Mouse (Mus musculus) C2C12 (cell line): ENCODE measurements around the gene Hagh. TPM values are rescaled to one million over a fixed set of nuclear protein-coding genes. Genes with fewer than 3 reads are reported as not detected.

Experiments used
- H3K27me3 ChIP-seq: one replicate; pipeline ENCODE4 v1.6.1; 2011; ENCODE audit not compliant: control insufficient read depth, insufficient read depth, insufficient read length
- H3K36me3 ChIP-seq: one replicate; pipeline ENCODE4 v1.6.1; 2011; ENCODE audit not compliant: control insufficient read depth, insufficient read depth
- H3K4me3 ChIP-seq: one replicate; pipeline ENCODE4 v1.5.1; 2011; ENCODE audit warnings: mild to moderate bottlenecking, control low read depth; ENCODE audit not compliant: poor library complexity, insufficient read depth, severe bottlenecking
- H3K79me2 ChIP-seq: one replicate; pipeline ENCODE4 v1.6.1; 2011; ENCODE audit not compliant: control insufficient read depth, insufficient read depth
- H3K79me3 ChIP-seq: one replicate; pipeline ENCODE4 v1.6.1; 2011; ENCODE audit warnings: low read depth, control low read depth
- H3ac ChIP-seq: one replicate; pipeline ENCODE3; 2011; ENCODE audit warnings: low read depth; ENCODE audit not compliant: control insufficient read depth, insufficient read length
- CEBPB ChIP-seq: IDR thresholded peaks from one replicate; pipeline ENCODE4 v1.6.1; 2011; ENCODE audit warnings: low read depth, mild to moderate bottlenecking, control low read depth, moderate library complexity
- CTCF ChIP-seq: IDR thresholded peaks from one replicate; pipeline ENCODE4 v1.5.1; 2011; ENCODE audit not compliant: control insufficient read depth, insufficient read depth, insufficient read length
- FOSL1 ChIP-seq: IDR thresholded peaks from one replicate; pipeline ENCODE4 v1.8.0; 2011; ENCODE audit warnings: mild to moderate bottlenecking, low read length; ENCODE audit not compliant: poor library complexity, insufficient read depth, severe bottlenecking
- MAX ChIP-seq: IDR thresholded peaks from one replicate; pipeline ENCODE4 v1.6.1; 2011; ENCODE audit warnings: mild to moderate bottlenecking, control low read depth
- MYOD1 ChIP-seq: IDR thresholded peaks from one replicate; pipeline ENCODE4 v1.6.1; 2011; ENCODE audit warnings: low read depth; ENCODE audit not compliant: control insufficient read depth, insufficient read length
- MYOG ChIP-seq: IDR thresholded peaks from one replicate; pipeline ENCODE4 v1.6.1; 2011; ENCODE audit not compliant: control insufficient read depth, insufficient read length; ENCODE audit errors: extremely low read depth
- USF1 ChIP-seq: IDR thresholded peaks from one replicate; pipeline ENCODE4 v1.6.1; 2011; ENCODE audit warnings: low read depth, mild to moderate bottlenecking, control low read depth, moderate library complexity
- polyA plus RNA-seq: library from polyadenylated mRNA; unstranded; fragments of >200 nt; fragmentation: generic; extraction: Trizol; gene quantifications from one replicate; pipeline ENCODE4 v1.2.1, GENCODE M21; 2012; ENCODE audit warnings: missing spikeins

Gene Hagh
- polyA plus RNA-seq, 1 experiment, result 30.4 TPM

GRCm38 (mm10) chr17:24818172-24818571, 21.8 kb upstream of the Hagh start:
- Histone ChIP-seq H3K27me3 (peaks cover 7% of the 10 kb centered on the region), H3ac (no peak overlapping the region), H3K79me2 (no peaks in the 10 kb centered on the region), H3K36me3 (no peaks in the 10 kb centered on the region), H3K79me3 (no peaks in the 10 kb centered on the region), H3K4me3 (no peak overlapping the region)
- TF ChIP-seq FOSL1 (no peak), MYOD1 (no peak), MAX (no peak), USF1 (no peak), CTCF (no peak), MYOG (no peak), CEBPB (no peak)

GRCm38 (mm10) chr17:24819469-24819868, 20.5 kb upstream of the Hagh start:
- H3K27me3 ChIP-seq, result peaks cover 6% of the 10 kb centered on the region
- H3K79me3 ChIP-seq, result no peaks in the 10 kb centered on the region
- no peak overlapping the region for H3K4me3 ChIP-seq
- TF ChIP-seq CEBPB (no peak), MAX (no peak)
- no peaks in the 10 kb centered on the region for H3K79me2 ChIP-seq
- H3K36me3 ChIP-seq, result no peaks in the 10 kb centered on the region
- H3ac ChIP-seq, result no peak overlapping the region

GRCm38 (mm10) chr17:24821351-24822280, 18.3 kb upstream of the Hagh start:
- Histone ChIP-seq H3K79me3 (no peaks in the 10 kb centered on the region), H3K79me2 (no peaks in the 10 kb centered on the region), H3ac (no peak overlapping the region), H3K27me3 (peaks cover 15% of the 10 kb centered on the region), H3K4me3 (no peak overlapping the region), H3K36me3 (no peaks in the 10 kb centered on the region)
- TF ChIP-seq MAX, result no peak
- TF ChIP-seq FOSL1, result no peak
- TF ChIP-seq MYOD1, result no peak
- no peak for TF ChIP-seq MYOG
- TF ChIP-seq USF1, result no peak
- TF ChIP-seq CEBPB, result no peak
- no peak for TF ChIP-seq CTCF

- no peaks in the 10 kb centered on the region for H3K79me3 ChIP-seq
- H3K27me3 ChIP-seq, result peaks cover 9% of the 10 kb centered on the region
- TF ChIP-seq MAX (no peak), CEBPB (no peak), CTCF (no peak), MYOD1 (no peak), FOSL1 (no peak), USF1 (no peak), MYOG (no peak)
- no peak overlapping the region for H3K4me3 ChIP-seq
- H3K36me3 ChIP-seq, result no peaks in the 10 kb centered on the region
- no peaks in the 10 kb centered on the region for H3K79me2 ChIP-seq
- H3ac ChIP-seq, result no peak overlapping the region
Observed at GRCm38 (mm10) chr17:24840341-24840740, 398 bp downstream of the Hagh start.

GRCm38 (mm10) chr17:24841133-24841532, 1.2 kb downstream of the Hagh start:
- Histone ChIP-seq H3K27me3 (peaks cover 5% of the 10 kb centered on the region), H3ac (no peak overlapping the region), H3K79me2 (no peaks in the 10 kb centered on the region), H3K36me3 (no peaks in the 10 kb centered on the region), H3K79me3 (no peaks in the 10 kb centered on the region), H3K4me3 (no peak overlapping the region)
- no peak for TF ChIP-seq CEBPB
- TF ChIP-seq MYOG, result no peak
- TF ChIP-seq USF1, result no peak

- no peak overlapping the region for H3K4me3 ChIP-seq
- no peaks in the 10 kb centered on the region for H3K36me3 ChIP-seq
- no peak for TF ChIP-seq CEBPB
- TF ChIP-seq USF1, result no peak
- TF ChIP-seq MAX, result no peak
- TF ChIP-seq MYOD1, result no peak
- no peak for TF ChIP-seq CTCF
- no peak for TF ChIP-seq MYOG
- TF ChIP-seq FOSL1, result no peak
Observed at GRCm38 (mm10) chr17:24842631-24843030, 2.7 kb downstream of the Hagh start.

More at GRCm38 (mm10) chr17:24842631-24843030, 2.7 kb downstream of the Hagh start:
- no peaks in the 10 kb centered on the region for H3K27me3 ChIP-seq
- H3K79me2 ChIP-seq, result peaks cover 3% of the 10 kb centered on the region
- H3ac ChIP-seq, result no peak overlapping the region
- no peaks in the 10 kb centered on the region for H3K79me3 ChIP-seq
